Mouse (Mus musculus): ENCODE measurements around the gene Dscaml1.

- TF ChIP-seq CTCF (IDR thresholded peaks at IDR 0.05; ENCODE audit: low read depth) (no peak), EP300 (IDR thresholded peaks at IDR 0.05; ENCODE audit: low read depth) (no peak)
Measured at GRCm38 (mm10) chr9:45546024-45546638, 119.7 kb downstream of the Dscaml1 start.
